Mouse (Mus musculus) MEL (cell line): ENCODE data around the gene Mroh7.
A peak's percentile ranks its signal among the peaks of the same experiment; 100 is the strongest.

Experiments
- CTCF ChIP-seq, 3 experiments: IDR thresholded peaks in 2 of 3; conservative IDR thresholded peaks in 1 of 3; 2 replicates each; pipeline ENCODE4 v1.5.1; 2011 to 2012; ENCODE audit warnings: low read length in 3 of 3, low read depth in 2 of 3, mild to moderate bottlenecking in 2 of 3, improper control_type of control experiment in 1 of 3, inconsistent platforms in 1 of 3, mixed read lengths in 1 of 3, moderate library complexity in 1 of 3; ENCODE audit not compliant: control insufficient read depth in 1 of 3, insufficient read depth in 1 of 3, poor library complexity in 1 of 3, severe bottlenecking in 1 of 3
- EP300 ChIP-seq, 2 experiments: IDR thresholded peaks; 2 replicates each; pipeline ENCODE4 v1.6.1; 2011; ENCODE audit warnings: improper control_type of control experiment in 2 of 2, low read length in 2 of 2, low read depth in 1 of 2, mild to moderate bottlenecking in 1 of 2
- ETS1 ChIP-seq: IDR thresholded peaks from 2 replicates; pipeline ENCODE4 v1.6.1; 2012; ENCODE audit warnings: low read depth, mild to moderate bottlenecking, inconsistent platforms, low read length, improper control_type of control experiment, moderate library complexity
- GABPA ChIP-seq: IDR thresholded peaks from 2 replicates; pipeline ENCODE4 v1.6.1; 2012; ENCODE audit warnings: low read depth, mild to moderate bottlenecking, inconsistent platforms, low read length, improper control_type of control experiment, moderate library complexity
- MYC ChIP-seq: IDR thresholded peaks from 2 replicates; pipeline ENCODE4 v1.6.1; 2011; ENCODE audit warnings: low read depth, mild to moderate bottlenecking, low read length, improper control_type of control experiment, moderate library complexity
- POLR2A ChIP-seq, 2 experiments: IDR thresholded peaks; 2 replicates each; pipeline ENCODE4 v1.6.1; 2011 to 2012; ENCODE audit warnings: low read length in 2 of 2, mild to moderate bottlenecking in 2 of 2, control low read depth in 1 of 2, improper control_type of control experiment in 1 of 2, low read depth in 1 of 2, moderate library complexity in 1 of 2; ENCODE audit not compliant: control insufficient read depth in 1 of 2, insufficient read depth in 1 of 2, poor library complexity in 1 of 2
- POLR2AphosphoS2 ChIP-seq: IDR thresholded peaks from 2 replicates; pipeline ENCODE4 v1.6.1; 2011; ENCODE audit warnings: low read length, improper control_type of control experiment
- RAD21 ChIP-seq: IDR thresholded peaks from 2 replicates; pipeline ENCODE4 v1.6.1; 2011; ENCODE audit warnings: mild to moderate bottlenecking, low read depth, low read length, improper control_type of control experiment
- TAL1 ChIP-seq: IDR thresholded peaks from 2 replicates; pipeline ENCODE4 v1.6.1; 2012; ENCODE audit warnings: mild to moderate bottlenecking, inconsistent platforms, low read length, moderate library complexity, mixed read lengths
- UBTF ChIP-seq: IDR thresholded peaks from 2 replicates; pipeline ENCODE4 v1.6.1; 2012; ENCODE audit warnings: low read depth, mild to moderate bottlenecking, inconsistent platforms, low read length, improper control_type of control experiment, moderate library complexity, borderline replicate concordance; ENCODE audit not compliant: insufficient read depth
- USF1 ChIP-seq: IDR thresholded peaks from 2 replicates; pipeline ENCODE4 v1.6.1; 2014; ENCODE audit warnings: low read depth, mild to moderate bottlenecking, inconsistent platforms, low read length, improper control_type of control experiment, moderate library complexity
- ZMIZ1 ChIP-seq: IDR thresholded peaks from 2 replicates; pipeline ENCODE4 v1.6.1; 2012; ENCODE audit warnings: low read depth, mild to moderate bottlenecking, inconsistent platforms, low read length, improper control_type of control experiment, moderate library complexity

GRCm38 (mm10) chr4:106749699-106750098, 19.0 kb upstream of the Mroh7 start:
- TF ChIP-seq ETS1, result no peak
- TF ChIP-seq CTCF (IDR thresholded peaks at IDR 0.05 in 2 of 3, conservative IDR thresholded peaks at IDR 0.05 in 1 of 3; ENCODE audit: control insufficient read depth in 1 of 3, insufficient read depth in 1 of 3, low read depth in 2 of 3, low read length in 3 of 3, poor library complexity in 1 of 3, severe bottlenecking in 1 of 3), result peak; percentile 67 to 75 (median 67)
- no peak for TF ChIP-seq EP300 (IDR thresholded peaks at IDR 0.05; ENCODE audit: low read depth in 1 of 2, low read length in 2 of 2)
- no peak for TF ChIP-seq POLR2AphosphoS2
- no peak for TF ChIP-seq POLR2A (IDR thresholded peaks at IDR 0.05; ENCODE audit: control insufficient read depth in 1 of 2, insufficient read depth in 1 of 2, low read depth in 1 of 2, low read length in 2 of 2, poor library complexity in 1 of 2)
- TF ChIP-seq MYC, result no peak
- TF ChIP-seq USF1, result no peak
- no peak for TF ChIP-seq TAL1
- TF ChIP-seq GABPA, result no peak
- TF ChIP-seq UBTF, result no peak
- peak; percentile 58 for TF ChIP-seq RAD21
- TF ChIP-seq ZMIZ1, result no peak
